Mouse (Mus musculus) stomach, embryonic 16.5 days (tissue): ENCODE measurements around the gene Olfr1373. TPM values are rescaled to one million over a fixed set of nuclear protein-coding genes. Genes with fewer than 3 reads are reported as not detected.
"Not testable (repeated sequence)": the region's sequence is repeated elsewhere in the genome, so short reads cannot be mapped to it uniquely, and the experiment has no call there.

Experiments
- ATAC-seq: fragments of 200-750 bp; cut with Nextera tagmentation; 2 replicates; pipeline ENCODE4 v1.8.0; 2017; ENCODE audit warnings: moderate number of reproducible peaks, moderate TSS enrichment; ENCODE audit not compliant: insufficient read depth, low FRiP score
- H3K27ac ChIP-seq: fragments of 300-500 bp; sonication (generic); 2 replicates; pipeline ENCODE4 v1.5.1; 2014; ENCODE audit warnings: low read length
- H3K27me3 ChIP-seq: fragments of 300-500 bp; sonication (generic); 2 replicates; pipeline ENCODE4 v1.6.1; 2014; ENCODE audit warnings: low read length, control low read depth, mixed read lengths; ENCODE audit not compliant: control insufficient read depth, insufficient read depth
- H3K36me3 ChIP-seq: fragments of 300-500 bp; sonication (generic); 2 replicates; pipeline ENCODE4 v1.6.1; 2014; ENCODE audit warnings: low read length; ENCODE audit not compliant: control insufficient read depth, insufficient read depth
- H3K4me1 ChIP-seq: fragments of 300-500 bp; sonication (generic); 2 replicates; pipeline ENCODE4 v1.6.1; 2014; ENCODE audit warnings: low read length, control low read depth, mixed read lengths; ENCODE audit not compliant: control insufficient read depth, insufficient read depth
- H3K4me2 ChIP-seq: fragments of 300-500 bp; sonication (generic); 2 replicates; pipeline ENCODE4 v1.6.1; 2014; ENCODE audit warnings: low read depth, low read length, mixed read lengths
- H3K4me3 ChIP-seq: fragments of 300-500 bp; sonication (generic); replicated peaks from 2 replicates; pipeline ENCODE4 v1.5.1; 2014; ENCODE audit warnings: mild to moderate bottlenecking, low read length
- H3K9ac ChIP-seq: fragments of 300-500 bp; sonication (generic); 2 replicates; pipeline ENCODE4 v1.6.1; 2014; ENCODE audit warnings: low read length
- H3K9me3 ChIP-seq: fragments of 300-500 bp; sonication (generic); replicated peaks from 2 replicates; pipeline ENCODE4 v1.6.1; 2016; ENCODE audit warnings: low read length, control low read depth; ENCODE audit not compliant: control insufficient read depth
- WGBS: fragments of 180-500 bp; shearing (Covaris S2); extraction: QIAGEN DNeasy Blood & Tissue Kit; methylation state at CpG from one replicate; pipeline ENCODE4 v1.1.7; 2014; 5-methylcytosine and 5-hydroxymethylcytosine counted together
- polyA plus RNA-seq: library from polyadenylated mRNA; unstranded; fragments of >200 nt; fragmentation: Nextera tagmentation; extraction: Ambion mirVana; gene quantifications from 2 replicates; pipeline ENCODE4 v1.2.1, GENCODE M21; 2015

The Olfr1373 gene
- polyA plus RNA-seq, 1 experiment from 2014 or later: not detected

DNA sequence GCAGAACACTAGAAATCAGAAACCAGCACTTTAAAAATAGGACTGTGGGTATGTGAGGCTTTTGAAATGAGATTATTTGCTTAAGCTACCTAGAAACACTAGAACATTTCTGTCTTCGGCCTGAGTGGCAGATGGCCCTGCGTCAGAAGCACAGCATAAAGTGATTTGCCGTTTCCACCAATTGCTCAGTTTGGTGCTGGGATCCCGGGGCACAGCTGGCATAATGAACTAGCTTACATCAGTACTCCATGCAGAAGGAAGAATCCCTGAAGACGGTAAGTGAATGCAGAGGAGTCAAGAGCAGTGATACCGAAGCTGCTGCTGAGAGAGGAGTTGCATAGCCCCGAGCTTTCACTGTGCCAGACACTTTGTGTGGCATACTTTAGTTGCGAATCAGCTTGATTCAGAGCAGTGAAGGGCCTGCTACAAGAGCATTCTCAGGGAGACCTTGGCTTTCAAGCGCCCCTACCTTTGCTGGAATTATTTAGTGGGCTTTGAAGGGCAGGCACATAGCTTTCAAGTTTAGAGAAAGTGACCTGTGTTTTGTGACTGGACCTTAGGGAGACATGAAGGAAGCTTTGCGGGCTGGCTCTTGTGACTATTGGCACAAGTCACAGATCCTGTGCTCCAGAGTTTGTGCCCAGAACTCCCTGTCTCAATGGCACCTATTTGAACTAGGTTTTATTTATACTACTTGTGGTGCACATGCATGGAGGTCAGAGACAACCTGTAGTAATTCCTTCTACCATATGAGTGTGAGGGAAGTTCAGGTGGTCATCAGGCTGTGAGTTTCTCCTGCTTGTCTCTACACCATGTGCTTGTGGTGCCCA lies 15.5 kb downstream of the Olfr1373 start:
- WGBS: 68% methylated on average over 10 of the region's 10 CpGs
- H3K4me1 ChIP-seq: no peaks in the 10 kb centered on the region
- no peaks in the 10 kb centered on the region for H3K9me3 ChIP-seq
- no peak overlapping the region for H3K27ac ChIP-seq
- no peak overlapping the region for H3K4me3 ChIP-seq
- H3K27me3 ChIP-seq: no peaks in the 10 kb centered on the region
- no peak for ATAC-seq
- no peaks in the 10 kb centered on the region for H3K36me3 ChIP-seq
- no peak overlapping the region for H3K9ac ChIP-seq
- no peak overlapping the region for H3K4me2 ChIP-seq

DNA sequence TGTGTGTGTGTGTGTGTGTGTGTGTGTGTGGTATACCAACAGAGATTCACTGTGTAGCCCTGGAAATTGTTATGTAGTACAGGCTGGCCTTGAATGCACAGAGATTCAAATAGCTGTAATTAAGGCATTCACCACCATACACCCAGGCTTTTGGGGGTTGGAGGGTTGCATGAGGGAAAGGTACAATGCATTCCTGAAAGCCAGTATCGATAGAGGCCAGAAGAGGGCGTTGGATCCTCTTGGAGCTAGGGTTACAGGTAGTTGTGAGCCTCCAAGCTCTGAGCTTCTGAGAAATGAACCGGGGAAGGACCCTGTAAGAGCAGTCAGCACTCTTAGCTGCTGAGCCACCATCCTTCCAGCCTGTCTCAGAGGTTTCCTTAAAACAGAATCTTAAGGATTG lies 16.2 kb downstream of the Olfr1373 start:
- Histone ChIP-seq H3K9ac (no peak overlapping the region), H3K27ac (no peak overlapping the region), H3K4me1 (no peaks in the 10 kb centered on the region), H3K9me3 (no peaks in the 10 kb centered on the region), H3K4me2 (no peak overlapping the region), H3K27me3 (no peaks in the 10 kb centered on the region), H3K4me3 (no peak overlapping the region), H3K36me3 (no peaks in the 10 kb centered on the region)
- no peak for ATAC-seq
- 30% methylated on average over 3 of the region's 3 CpGs for WGBS

DNA sequence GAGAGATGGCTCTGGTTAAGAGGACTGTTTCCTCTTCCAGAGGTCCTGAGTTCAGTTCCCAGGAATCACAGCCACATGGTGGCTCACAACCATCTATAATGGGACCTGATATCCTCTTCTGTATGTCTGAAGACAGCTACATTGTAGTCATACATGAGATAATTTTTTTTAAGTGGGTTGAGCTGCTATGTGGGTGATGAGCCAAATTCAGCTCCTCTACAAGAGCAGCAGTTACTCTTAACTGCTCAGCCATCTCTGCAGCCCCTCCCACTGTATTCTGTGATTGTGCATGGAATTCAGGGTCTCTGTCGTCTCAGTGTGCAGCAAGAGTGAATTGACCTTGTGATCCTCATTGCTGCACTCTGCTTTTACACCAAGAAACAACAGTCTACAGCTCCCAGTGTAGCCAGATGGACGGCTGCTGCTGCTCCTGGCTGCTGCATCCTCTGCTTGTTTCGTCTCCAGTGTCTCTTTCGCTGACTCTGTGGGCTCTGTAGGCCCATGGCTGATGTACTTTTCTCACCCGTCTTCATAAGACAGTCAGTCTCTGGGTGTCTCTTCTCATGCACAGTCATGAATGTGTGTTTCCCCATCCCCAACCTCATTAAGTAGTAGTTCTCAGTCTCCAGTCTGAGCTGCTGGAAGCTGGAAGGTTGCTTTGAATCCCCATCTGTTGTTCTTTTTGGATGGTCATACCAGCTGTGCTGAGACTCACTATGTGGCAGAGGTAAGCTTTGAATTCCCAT lies 16.8 kb downstream of the Olfr1373 start:
- 63% methylated on average over 5 of the region's 5 CpGs for WGBS
- ATAC-seq: no peak
- H3K4me2 ChIP-seq: no peak overlapping the region

DNA sequence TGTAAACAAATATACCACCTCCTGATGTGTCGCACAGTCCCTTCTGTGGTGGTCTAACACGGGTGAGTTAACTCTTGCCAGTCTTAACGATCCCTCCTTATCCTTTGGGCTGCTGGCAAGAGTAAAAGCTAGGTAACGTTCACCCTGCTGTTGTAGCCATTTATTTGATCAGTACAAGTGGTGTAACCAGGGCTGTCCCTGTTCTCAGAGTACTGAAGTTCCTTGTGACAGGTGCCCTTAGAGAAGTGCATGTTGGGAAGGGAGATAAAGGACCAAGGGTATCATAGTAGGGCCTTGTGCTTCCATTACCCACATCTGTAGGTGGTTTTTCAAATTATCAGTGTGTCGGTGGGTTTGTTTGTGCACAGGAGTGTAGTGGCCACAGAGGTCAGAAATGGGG lies 17.6 kb downstream of the Olfr1373 start:
- no peak overlapping the region for H3K4me3 ChIP-seq
- H3K27me3 ChIP-seq: no peaks in the 10 kb centered on the region
- no peak; the same call in 1 of the 2 replicates for ATAC-seq
- 67% methylated on average over 5 of the region's 5 CpGs for WGBS
- H3K4me2 ChIP-seq: no peak overlapping the region
- no peaks in the 10 kb centered on the region for H3K9me3 ChIP-seq
- no peaks in the 10 kb centered on the region for H3K36me3 ChIP-seq
- no peak overlapping the region for H3K9ac ChIP-seq
- no peak overlapping the region for H3K27ac ChIP-seq
- no peaks in the 10 kb centered on the region for H3K4me1 ChIP-seq

More for the DNA sequence above, 16.8 kb downstream of the Olfr1373 start:
- Histone ChIP-seq H3K27me3 (no peaks in the 10 kb centered on the region), H3K9ac (no peak overlapping the region), H3K4me3 (no peak overlapping the region), H3K36me3 (no peaks in the 10 kb centered on the region), H3K9me3 (no peaks in the 10 kb centered on the region), H3K4me1 (no peaks in the 10 kb centered on the region), H3K27ac (no peak overlapping the region)

DNA sequence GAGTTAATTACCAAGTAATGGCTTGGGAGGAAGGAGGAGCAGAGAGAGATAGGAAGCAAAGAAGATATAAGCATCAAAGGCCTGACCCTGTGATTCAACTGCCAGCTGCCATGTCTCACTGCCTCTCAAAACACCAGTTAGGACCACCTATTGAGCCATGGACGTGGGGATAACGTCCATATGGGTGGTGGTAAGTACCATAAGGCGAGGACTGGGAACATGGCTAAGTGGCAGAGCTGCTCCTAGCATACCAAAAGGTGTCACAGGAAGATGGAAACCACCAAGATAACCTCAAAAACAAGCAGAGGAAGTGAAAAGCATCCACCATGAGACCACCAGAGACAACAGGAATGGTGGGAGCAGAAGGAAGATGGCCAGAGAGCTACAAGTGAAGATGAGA lies 18.2 kb downstream of the Olfr1373 start:
- H3K27ac ChIP-seq: no peak overlapping the region
- H3K9me3 ChIP-seq: no peaks in the 10 kb centered on the region
- H3K4me2 ChIP-seq: no peak overlapping the region
- no peaks in the 10 kb centered on the region for H3K4me1 ChIP-seq
- 73% methylated on average over 3 of the region's 3 CpGs for WGBS
- H3K27me3 ChIP-seq: no peaks in the 10 kb centered on the region
- no peak for ATAC-seq
- no peak overlapping the region for H3K9ac ChIP-seq
- H3K36me3 ChIP-seq: peaks cover 5% of the 10 kb centered on the region; the same call in 1 of the 2 replicates
- no peak overlapping the region for H3K4me3 ChIP-seq

DNA sequence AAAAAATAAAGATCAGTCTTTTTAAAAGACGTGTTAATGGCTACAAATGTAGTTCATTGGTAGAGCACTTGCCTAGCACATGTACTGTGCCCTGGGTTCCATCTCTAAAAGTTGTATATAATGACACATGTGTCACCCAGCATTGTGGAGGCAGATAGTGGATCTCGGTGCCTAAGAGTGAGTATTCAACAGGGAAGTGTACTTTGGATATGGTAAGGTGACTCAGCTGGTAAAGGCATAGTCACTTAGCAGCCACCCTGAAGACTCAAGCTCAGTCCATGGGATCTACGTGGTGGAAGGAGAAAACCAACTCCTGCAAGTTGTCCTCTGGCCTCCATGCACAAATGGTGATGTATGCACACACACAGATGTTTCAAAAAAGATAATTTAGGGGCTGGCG lies 20.9 kb downstream of the Olfr1373 start:
- Histone ChIP-seq H3K4me2 (no peak overlapping the region), H3K27me3 (no peaks in the 10 kb centered on the region), H3K4me3 (no peak overlapping the region), H3K4me1 (no peaks in the 10 kb centered on the region), H3K9me3 (no peaks in the 10 kb centered on the region), H3K27ac (no peak overlapping the region), H3K36me3 (peaks cover 26% of the 10 kb centered on the region), H3K9ac (no peak overlapping the region)
- no peak for ATAC-seq
- 94% methylated on average over 4 of the region's 4 CpGs for WGBS

DNA sequence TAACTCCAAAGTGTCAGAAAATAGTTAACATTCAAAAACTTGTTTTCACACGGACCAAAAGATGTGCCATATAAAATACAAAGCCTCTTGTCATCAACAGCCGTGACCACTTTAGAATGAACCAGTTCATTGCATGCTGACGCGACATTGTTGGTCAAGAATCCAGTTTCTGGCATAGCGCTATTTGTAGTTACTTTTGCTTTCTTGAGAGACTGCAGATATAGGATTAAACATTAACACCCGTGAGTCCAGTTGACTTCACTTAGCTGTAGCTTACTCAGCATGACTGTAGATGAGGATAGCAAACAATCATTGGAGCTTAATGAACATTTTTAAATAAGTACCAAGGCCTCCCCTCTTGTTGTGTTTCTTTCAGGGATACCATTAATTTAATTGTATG lies 23.3 kb downstream of the Olfr1373 start:
- H3K9me3 ChIP-seq: no peaks in the 10 kb centered on the region; the same call in 1 of the 2 replicates
- H3K4me3 ChIP-seq: no peak overlapping the region
- no peak overlapping the region for H3K4me2 ChIP-seq
- no peaks in the 10 kb centered on the region for H3K27me3 ChIP-seq
- H3K9ac ChIP-seq: no peak overlapping the region
- ATAC-seq: no peak
- WGBS: 77% methylated on average over 6 of the region's 6 CpGs
- no peaks in the 10 kb centered on the region for H3K4me1 ChIP-seq
- H3K27ac ChIP-seq: no peak overlapping the region
- peaks cover 47% of the 10 kb centered on the region for H3K36me3 ChIP-seq

DNA sequence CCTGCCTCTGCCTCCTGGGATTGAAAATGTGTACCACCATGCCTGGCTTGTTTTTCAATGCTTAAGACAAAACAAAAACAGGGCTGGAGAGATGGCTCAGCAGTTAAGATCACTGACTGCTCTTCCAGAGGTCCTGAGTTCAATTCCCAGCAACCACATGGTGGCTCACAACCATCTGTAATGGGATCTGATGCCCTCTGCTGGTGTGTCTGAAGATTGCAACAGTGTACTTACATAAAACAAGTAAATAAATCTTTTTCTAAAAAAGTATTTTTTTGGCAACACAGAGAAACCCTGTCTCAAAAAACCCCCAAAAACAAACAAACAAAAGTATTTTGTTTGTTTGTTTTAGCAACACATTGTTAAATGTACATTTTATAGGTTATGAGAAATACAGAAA lies 24.9 kb downstream of the Olfr1373 start:
- not testable (repeated sequence) for H3K4me1 ChIP-seq, ATAC-seq, H3K27me3 ChIP-seq, H3K4me2 ChIP-seq, H3K4me3 ChIP-seq, H3K9ac ChIP-seq, H3K27ac ChIP-seq, H3K9me3 ChIP-seq
- H3K36me3 ChIP-seq: peaks cover 51% of the 10 kb centered on the region

DNA sequence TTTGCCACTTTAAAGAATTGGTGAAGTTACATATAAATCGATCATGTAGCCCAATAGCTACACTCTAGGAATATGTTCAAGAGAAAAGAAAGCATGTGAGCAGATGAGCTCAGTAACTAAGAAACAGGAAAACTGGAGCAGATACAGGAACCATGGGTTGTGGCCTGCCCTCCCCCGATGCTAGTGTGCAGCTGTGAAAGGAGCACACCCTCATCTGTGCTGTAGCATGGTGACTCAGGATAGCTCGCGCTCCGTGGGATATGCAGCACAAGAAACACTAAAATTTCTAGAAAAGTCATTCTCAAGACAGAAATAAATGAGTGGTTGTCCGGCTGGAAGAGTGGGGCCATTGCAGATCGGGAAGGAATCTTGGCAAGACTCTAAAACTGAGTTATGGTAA lies 28.2 kb downstream of the Olfr1373 start:
- no peaks in the 10 kb centered on the region; the same call in 1 of the 2 replicates for H3K9me3 ChIP-seq
- H3K27ac ChIP-seq: no peak overlapping the region
- no peaks in the 10 kb centered on the region for H3K27me3 ChIP-seq
- H3K36me3 ChIP-seq: peaks cover 55% of the 10 kb centered on the region
- WGBS: 95% methylated on average over 7 of the region's 7 CpGs
- no peak overlapping the region for H3K4me2 ChIP-seq
- H3K4me1 ChIP-seq: no peaks in the 10 kb centered on the region
- H3K4me3 ChIP-seq: no peak overlapping the region
- H3K9ac ChIP-seq: no peak overlapping the region
- ATAC-seq: no peak
